Mouse (Mus musculus): ENCODE data around the gene Gm19668. TPM values are rescaled to one million over a fixed set of nuclear protein-coding genes. Genes with fewer than 3 reads are reported as not detected.

Gm19668 gene
- not detected for polyA plus RNA-seq (2017; shearing (Covaris generic))

GRCm38 (mm10) chr10:77798921-77799508 lies at the start of gene Gm19668:
TSS of gene Gm19668 (minus strand) at chr10:77799133.

GRCm38 (mm10) chr10:77846503-77846902 lies 47.6 kb upstream of the Gm19668 start, which contains the start of gene Gm36176:
TSS of gene Gm36176 (plus strand) at chr10:77846803.

GRCm38 (mm10) chr10:77835647-77836046 lies 36.7 kb upstream of the Gm19668 start, which contains the start of gene Krtap10-10:
TSS of gene Krtap10-10 (plus strand) at chr10:77835947.

GRCm38 (mm10) chr10:77826951-77827350 lies 28.0 kb upstream of the Gm19668 start, which contains the start of gene Krtap10-4:
TSS of gene Krtap10-4 (minus strand) at chr10:77827095.

GRCm38 (mm10) chr10:77814382-77814781 lies 15.4 kb upstream of the Gm19668 start, which contains the start of gene Gm2696:
TSS of gene Gm2696 (plus strand) at chr10:77814682.

GRCm38 (mm10) chr10:77811743-77812142 lies 12.8 kb upstream of the Gm19668 start, which contains the start of gene Gm9507:
TSS of gene Gm9507 (minus strand) at chr10:77811843.

GRCm38 (mm10) chr10:77794976-77795375 lies 4.0 kb downstream of the Gm19668 start, which contains the start of gene Gm9639:
TSS of gene Gm9639 (minus strand) at chr10:77795076.

GRCm38 (mm10) chr10:77787876-77788275 lies 11.1 kb downstream of the Gm19668 start, which contains the start of gene Gm7137:
TSS of gene Gm7137 (minus strand) at chr10:77788200.

GRCm38 (mm10) chr10:77782442-77782841 lies 16.5 kb downstream of the Gm19668 start, which contains the start of gene Gm3250:
TSS of gene Gm3250 (minus strand) at chr10:77782542.

GRCm38 (mm10) chr10:77776844-77777243 lies 22.1 kb downstream of the Gm19668 start, which contains the start of gene Gm7138:
TSS of gene Gm7138 (minus strand) at chr10:77776944.

GRCm38 (mm10) chr10:77771225-77771624 lies 27.7 kb downstream of the Gm19668 start, which contains the start of gene Gm3238:
TSS of gene Gm3238 (minus strand) at chr10:77771325.

GRCm38 (mm10) chr10:77759582-77759981 lies 39.4 kb downstream of the Gm19668 start, which contains the start of gene Gm3233:
TSS of gene Gm3233 (minus strand) at chr10:77759682.

GRCm38 (mm10) chr10:77751254-77751653 lies 47.7 kb downstream of the Gm19668 start, which contains the start of gene Gm9736:
TSS of gene Gm9736 (minus strand) at chr10:77751354.

Other genes with a start within 250 kb of the Gm19668 start
- gene Pttg1ip, start 217.4 kb downstream of the Gm19668 start, polyA plus RNA-seq (2017; shearing (Covaris generic)): 108 TPM
- gene Sumo3, start 193.0 kb downstream of the Gm19668 start, polyA plus RNA-seq (2017; shearing (Covaris generic)): 116 TPM
- gene Gm49325, start 192.9 kb downstream of the Gm19668 start, polyA plus RNA-seq (2017; shearing (Covaris generic)): not detected
- gene Ube2g2, start 176.9 kb downstream of the Gm19668 start, polyA plus RNA-seq (2017; shearing (Covaris generic)): 58.6 TPM
- 0.59 TPM for gene Tspear, start 112.6 kb downstream of the Gm19668 start, polyA plus RNA-seq (2017; shearing (Covaris generic))
- gene Gm19402, start 108.4 kb downstream of the Gm19668 start, polyA plus RNA-seq (2017; shearing (Covaris generic)): not detected
- gene Gm9508, start 101.9 kb downstream of the Gm19668 start, polyA plus RNA-seq (2017; shearing (Covaris generic)): not detected
- not detected for gene Gm10272, start 92.5 kb downstream of the Gm19668 start, polyA plus RNA-seq (2017; shearing (Covaris generic))
- gene Gm10024, start 87.7 kb downstream of the Gm19668 start, polyA plus RNA-seq (2017; shearing (Covaris generic)): not detected
- gene Gm10142, start 83.3 kb downstream of the Gm19668 start, polyA plus RNA-seq (2017; shearing (Covaris generic)): not detected
- not detected for gene Krtap12-1, start 78.5 kb downstream of the Gm19668 start, polyA plus RNA-seq (2017; shearing (Covaris generic))
- gene Gm10100, start 72.6 kb downstream of the Gm19668 start, polyA plus RNA-seq (2017; shearing (Covaris generic)): not detected
- not detected for gene Gm18596, start 56.5 kb downstream of the Gm19668 start, polyA plus RNA-seq (2017; shearing (Covaris generic))
- not detected for gene Gm9736, start 47.8 kb downstream of the Gm19668 start, polyA plus RNA-seq (2017; shearing (Covaris generic))
- not detected for gene Gm3233, start 39.5 kb downstream of the Gm19668 start, polyA plus RNA-seq (2017; shearing (Covaris generic))
- not detected for gene Gm3238, start 27.8 kb downstream of the Gm19668 start, polyA plus RNA-seq (2017; shearing (Covaris generic))
- not detected for gene Gm7138, start 22.2 kb downstream of the Gm19668 start, polyA plus RNA-seq (2017; shearing (Covaris generic))
- not detected for gene Gm3250, start 16.6 kb downstream of the Gm19668 start, polyA plus RNA-seq (2017; shearing (Covaris generic))
- gene Gm7137, start 10.9 kb downstream of the Gm19668 start, polyA plus RNA-seq (2017; shearing (Covaris generic)): not detected
- gene Gm9639, start 4.1 kb downstream of the Gm19668 start, polyA plus RNA-seq (2017; shearing (Covaris generic)): not detected
- not detected for gene Gm9507, start 12.7 kb upstream of the Gm19668 start, polyA plus RNA-seq (2017; shearing (Covaris generic))
- gene Gm2696, start 15.5 kb upstream of the Gm19668 start, polyA plus RNA-seq (2017; shearing (Covaris generic)): not detected
- gene Krtap10-4, start 28.0 kb upstream of the Gm19668 start, polyA plus RNA-seq (2017; shearing (Covaris generic)): not detected
- not detected for gene Krtap10-10, start 36.8 kb upstream of the Gm19668 start, polyA plus RNA-seq (2017; shearing (Covaris generic))
- not detected for gene Gm36176, start 47.7 kb upstream of the Gm19668 start, polyA plus RNA-seq (2017; shearing (Covaris generic))
- gene Gm10318, start 53.7 kb upstream of the Gm19668 start, polyA plus RNA-seq (2017; shearing (Covaris generic)): not detected
- not detected for gene Gm3285, start 62.8 kb upstream of the Gm19668 start, polyA plus RNA-seq (2017; shearing (Covaris generic))
- not detected for gene Lrrc3, start 103.4 kb upstream of the Gm19668 start, polyA plus RNA-seq (2017; shearing (Covaris generic))
- 1.3 TPM for gene Trpm2, start 171.4 kb upstream of the Gm19668 start, polyA plus RNA-seq (2017; shearing (Covaris generic))
- gene 1810043G02Rik, start 179.4 kb upstream of the Gm19668 start, polyA plus RNA-seq (2017; shearing (Covaris generic)): 10.6 TPM
- 94.5 TPM for gene Pfkl, start 210.9 kb upstream of the Gm19668 start, polyA plus RNA-seq (2017; shearing (Covaris generic))
- not detected for gene Dnmt3l, start 242.8 kb upstream of the Gm19668 start, polyA plus RNA-seq (2017; shearing (Covaris generic))
- gene Aire, start 244.5 kb upstream of the Gm19668 start, polyA plus RNA-seq (2017; shearing (Covaris generic)): 0.49 TPM

All from activated CD4-positive, CD25-positive, alpha-beta regulatory T cell, adult 9 weeks (primary cell).